Mouse (Mus musculus) c-Kit-positive CD71-positive TER-119-positive erythroid progenitor cells, embryonic 14.5 days (primary cell): ENCODE results near the gene Maco1.
"Not testable (repeated sequence)": the region's sequence is repeated elsewhere in the genome, so short reads cannot be mapped to it uniquely, and the experiment has no call there.

Experiments used
- DNase-seq: peaks from one replicate; pipeline ENCODE4 v3.0.0-alpha.2; 2013; ENCODE audit warnings: low spot score

Gene Maco1

GRCm38 (mm10) chr4:134813406-134814228 lies 39.5 kb downstream of the Maco1 start:
- DNase-seq = no peak

DNA sequence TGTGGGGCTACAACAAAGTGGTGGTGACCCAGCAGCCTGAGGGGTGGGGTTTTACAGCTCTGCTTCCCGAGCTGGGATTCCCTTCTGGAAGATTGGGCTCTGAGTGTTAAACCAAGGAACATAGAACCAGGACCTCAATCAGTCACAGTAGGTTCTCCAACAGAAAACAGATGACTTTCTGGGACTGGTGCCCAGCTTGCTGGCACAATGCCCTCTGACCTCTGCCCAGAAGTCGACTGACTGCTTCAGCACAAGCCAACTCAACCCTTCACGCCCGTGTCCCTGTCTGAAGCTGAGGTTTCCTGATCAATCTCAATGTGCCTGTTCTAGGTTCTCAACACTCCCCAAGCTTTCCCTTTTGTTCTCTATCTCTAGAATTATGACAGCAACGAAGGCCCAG lies 48.4 kb downstream of the Maco1 start:
- DNase-seq = no peak

DNA sequence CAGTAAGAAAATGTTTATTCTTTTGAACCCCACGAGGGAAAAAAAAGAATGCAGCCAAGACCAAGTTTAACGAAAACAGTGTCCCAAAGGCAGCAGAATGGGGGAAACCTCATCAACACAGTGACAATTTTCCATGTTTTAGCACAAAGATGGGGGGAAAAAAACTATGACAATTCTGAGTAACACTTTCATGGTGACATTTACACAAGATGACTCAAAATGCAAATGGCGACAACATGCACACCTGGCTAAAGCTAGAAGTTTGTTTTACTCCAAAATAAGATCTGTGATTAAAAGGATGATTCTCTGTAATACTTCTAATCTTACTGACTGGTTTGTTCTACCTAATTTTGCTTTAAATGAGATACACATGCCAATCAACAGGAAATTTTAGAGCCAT lies 50.4 kb downstream of the Maco1 start:
- DNase-seq = no peak

DNA sequence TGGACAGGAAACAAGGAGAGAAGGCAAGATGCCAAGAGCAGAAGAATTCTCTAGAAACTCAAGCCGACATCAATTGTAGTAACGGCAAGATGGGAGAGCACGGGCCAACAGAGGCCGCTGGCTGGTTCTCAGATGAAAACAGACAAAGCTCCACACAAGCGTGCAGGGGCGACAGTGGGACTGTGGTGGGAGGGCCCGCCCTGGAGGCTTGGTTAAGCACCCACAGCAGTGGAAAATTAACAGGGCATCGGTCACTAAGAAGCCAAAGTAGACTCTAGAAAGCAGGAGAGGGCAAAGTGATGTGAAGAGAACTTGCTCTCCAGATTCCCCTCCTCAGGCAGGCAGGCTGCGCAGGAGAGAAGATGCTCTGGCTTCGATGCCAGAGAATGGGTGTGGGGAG lies 51.0 kb downstream of the Maco1 start:
- DNase-seq = no peak

GRCm38 (mm10) chr4:134800693-134801092 lies 52.5 kb downstream of the Maco1 start:
- no peak for DNase-seq

GRCm38 (mm10) chr4:134800098-134800497 lies 53.0 kb downstream of the Maco1 start:
- DNase-seq = no peak

DNA sequence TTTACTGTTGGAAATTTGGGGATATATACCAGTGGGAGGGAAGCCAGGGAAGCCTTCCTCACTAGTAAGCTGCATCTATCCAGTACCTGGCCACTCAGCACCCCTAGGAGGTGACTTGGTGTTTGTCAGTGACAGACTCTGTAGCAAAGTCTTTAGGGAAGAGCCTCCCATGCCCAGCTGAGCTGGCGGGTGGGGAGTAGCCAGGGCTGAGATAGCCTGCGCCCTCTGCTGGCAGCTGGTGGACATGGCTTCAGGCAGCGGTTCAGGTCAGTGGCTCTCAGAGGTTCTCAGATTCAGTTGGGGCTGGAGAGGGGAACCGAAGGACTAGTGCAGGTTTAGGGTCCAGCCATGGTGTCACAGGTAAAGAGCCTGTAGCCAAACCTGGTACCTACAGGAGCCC lies 53.9 kb downstream of the Maco1 start:
- DNase-seq = peak; percentile 70

- no peak for DNase-seq
Observed at GRCm38 (mm10) chr4:134798861-134799260, 54.3 kb downstream of the Maco1 start.

GRCm38 (mm10) chr4:134797621-134798020 lies 55.5 kb downstream of the Maco1 start:
- DNase-seq = no peak

- DNase-seq = peak; percentile 39
Observed at GRCm38 (mm10) chr4:134796581-134797361, 56.4 kb downstream of the Maco1 start.

DNA sequence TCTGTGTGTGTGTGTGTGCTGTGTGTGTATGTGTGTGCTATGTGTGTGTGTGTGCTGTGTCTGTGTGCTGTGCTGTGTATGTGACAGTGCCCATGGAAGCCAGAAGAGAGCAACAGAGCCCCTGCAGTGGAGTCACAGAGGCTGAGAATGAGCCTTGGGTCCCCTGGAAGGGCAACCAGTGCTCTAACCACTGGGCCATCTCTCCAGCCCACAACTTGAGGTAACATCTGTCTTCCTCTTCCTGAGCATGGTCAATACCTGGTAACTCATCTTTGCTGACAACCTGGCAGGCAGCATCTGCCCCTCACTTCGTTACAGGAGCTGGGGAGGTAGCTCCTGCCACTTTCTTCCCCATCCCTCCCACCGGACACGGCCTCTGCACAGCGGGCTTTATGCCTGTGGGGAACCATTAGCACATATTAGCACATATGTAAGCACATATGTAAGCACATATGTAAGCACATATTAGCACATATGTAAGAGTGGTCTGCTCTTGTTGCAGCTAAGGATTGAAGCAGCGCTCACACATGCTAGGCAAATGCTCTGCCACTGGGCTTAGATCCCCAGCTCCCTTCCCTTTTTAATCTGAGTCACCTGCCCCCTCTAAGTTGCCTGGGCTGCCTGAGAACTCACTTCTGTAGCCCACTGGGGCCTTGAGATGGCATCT lies 57.2 kb downstream of the Maco1 start:
- no peak for DNase-seq

DNA sequence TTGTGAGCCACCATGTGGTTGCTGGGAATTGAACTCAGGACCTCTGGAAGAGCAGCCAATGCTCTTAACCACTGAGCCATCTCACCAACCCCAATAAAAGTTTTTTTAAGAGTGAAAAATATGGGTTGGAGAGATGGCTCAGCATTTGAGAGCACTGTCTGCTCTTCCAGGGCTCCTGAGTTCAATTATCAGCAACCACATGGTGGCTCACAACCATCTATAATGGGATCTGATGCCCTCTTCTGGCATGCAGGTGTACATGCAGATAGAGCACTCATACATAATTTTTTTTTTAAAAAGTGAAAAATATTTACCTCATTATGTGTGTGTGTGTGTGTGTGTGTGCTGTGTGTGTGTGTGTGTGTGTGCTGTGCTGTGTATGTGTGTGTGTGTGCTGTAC lies 58.2 kb downstream of the Maco1 start:
- not testable (repeated sequence) for DNase-seq

DNA sequence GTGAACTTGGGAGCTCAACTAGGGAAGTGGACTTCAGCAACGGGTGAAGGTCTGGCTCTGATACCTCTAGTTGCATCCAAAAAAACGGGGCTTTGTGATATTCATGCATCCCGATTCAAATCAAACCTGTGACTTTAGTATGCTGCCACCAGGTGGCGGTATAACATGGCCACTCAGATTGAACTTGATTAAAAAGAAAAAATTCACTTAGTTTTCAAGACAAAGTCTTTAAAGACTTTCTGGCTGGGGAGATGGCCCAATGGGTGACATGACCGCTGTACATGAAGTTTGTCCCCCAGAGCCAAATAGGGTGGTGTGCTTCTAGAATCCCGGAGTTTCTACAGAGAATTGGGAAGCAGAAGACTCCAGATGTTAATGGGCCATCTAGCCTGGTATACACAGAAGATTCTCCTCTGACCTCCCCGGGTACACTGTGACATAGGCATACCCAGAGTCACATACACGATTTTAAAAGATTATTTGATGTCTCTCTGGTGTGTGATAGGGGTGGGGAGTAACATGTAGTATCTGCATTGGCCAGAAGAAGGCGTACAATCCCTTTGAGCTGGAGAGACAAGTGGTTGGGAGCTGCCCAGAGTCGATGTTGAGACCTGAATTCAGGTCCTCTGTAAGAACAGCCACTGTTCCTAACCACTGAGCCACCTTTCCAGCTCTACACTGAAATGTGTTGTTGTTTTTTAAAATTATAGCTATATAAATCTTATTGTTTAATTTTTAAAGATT lies 59.8 kb downstream of the Maco1 start:
- DNase-seq = peak; percentile 71

DNA sequence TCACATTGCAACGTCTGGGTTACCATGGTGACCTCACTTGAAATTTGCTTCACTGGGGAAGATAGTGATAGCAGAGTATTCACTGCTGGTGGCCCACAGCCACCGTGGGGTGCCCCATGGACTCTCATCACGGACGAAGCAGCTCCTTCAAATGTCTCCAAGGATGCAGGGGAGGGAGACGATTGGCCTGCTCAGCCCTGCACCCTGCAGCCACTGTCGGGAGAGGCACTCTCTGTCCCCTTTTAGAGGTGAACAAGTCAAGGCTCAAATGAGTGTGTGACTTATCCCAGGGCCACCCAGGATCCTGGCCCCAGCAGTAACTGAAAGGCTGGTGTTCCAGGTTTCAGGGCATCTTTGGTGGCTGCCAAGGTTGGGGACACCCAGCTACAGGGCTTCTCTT lies 61.4 kb downstream of the Maco1 start:
- no peak for DNase-seq

GRCm38 (mm10) chr4:134786946-134787345 lies 66.2 kb downstream of the Maco1 start:
- DNase-seq = no peak

DNA sequence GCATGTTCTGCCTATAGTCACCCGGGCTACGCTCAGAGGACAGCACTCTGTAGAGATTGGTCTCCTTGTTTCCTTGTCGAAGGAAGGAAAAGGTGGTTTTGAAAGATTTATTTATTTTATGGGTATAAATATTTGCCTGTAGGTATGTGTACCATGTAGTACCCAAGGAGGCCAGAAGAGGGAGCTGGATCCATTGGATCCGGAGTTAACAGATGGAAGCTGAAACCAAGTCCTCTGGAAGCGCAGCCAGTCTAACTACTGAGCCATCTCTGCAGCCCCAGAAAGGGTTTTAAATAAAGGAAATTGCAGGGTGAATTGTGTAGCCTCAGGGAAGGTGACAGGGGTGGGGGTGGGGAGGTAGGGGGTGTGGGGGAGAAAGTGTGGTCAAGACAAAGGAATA lies 68.4 kb downstream of the Maco1 start:
- DNase-seq = peak; percentile 70

GRCm38 (mm10) chr4:134779136-134779934 lies 73.8 kb downstream of the Maco1 start:
- no peak for DNase-seq

DNA sequence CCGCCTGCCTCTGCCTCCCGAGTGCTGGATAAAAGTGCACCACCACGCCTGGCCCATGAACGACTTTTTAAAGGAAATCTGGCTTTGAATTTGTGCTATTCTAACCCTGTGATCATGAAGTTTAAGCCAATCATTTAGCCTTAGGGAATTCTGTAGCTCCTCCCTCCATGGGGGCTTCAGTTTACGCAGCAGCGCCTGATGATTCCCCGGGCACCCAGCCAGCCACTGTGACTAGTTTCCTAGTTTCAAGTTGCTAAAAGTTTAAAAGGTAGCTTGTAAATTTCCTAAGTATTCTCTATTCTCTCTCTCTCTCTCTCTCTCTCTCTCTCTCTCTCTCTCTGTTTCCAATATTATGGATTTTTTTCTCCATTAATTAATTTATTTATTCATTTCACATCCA lies 76.9 kb downstream of the Maco1 start:
- DNase-seq = no peak

- no peak for DNase-seq
Observed at GRCm38 (mm10) chr4:134775234-134775944, 77.8 kb downstream of the Maco1 start.

DNA sequence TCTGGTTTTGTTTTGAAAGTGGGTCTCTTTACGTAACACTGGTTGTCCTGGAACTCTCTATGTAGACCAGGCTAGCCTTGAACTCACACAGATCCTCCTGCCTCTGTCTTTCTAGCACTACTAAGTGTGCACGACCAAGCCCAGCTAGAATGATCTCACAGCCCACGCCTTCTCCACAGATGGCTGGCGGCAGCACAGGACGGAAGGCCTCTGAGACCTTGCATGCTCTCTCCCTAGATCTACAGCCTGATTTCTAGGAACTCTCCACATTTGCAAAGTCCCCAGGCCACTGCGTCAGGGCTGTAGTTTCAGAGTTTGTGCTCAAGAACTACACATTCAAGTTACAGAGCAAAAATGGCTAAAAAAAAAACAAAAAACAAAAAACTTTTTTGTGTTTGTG lies 79.0 kb downstream of the Maco1 start:
- peak; percentile 67 for DNase-seq
